Mouse (Mus musculus): ENCODE results near the gene Plpp1.

DNA sequence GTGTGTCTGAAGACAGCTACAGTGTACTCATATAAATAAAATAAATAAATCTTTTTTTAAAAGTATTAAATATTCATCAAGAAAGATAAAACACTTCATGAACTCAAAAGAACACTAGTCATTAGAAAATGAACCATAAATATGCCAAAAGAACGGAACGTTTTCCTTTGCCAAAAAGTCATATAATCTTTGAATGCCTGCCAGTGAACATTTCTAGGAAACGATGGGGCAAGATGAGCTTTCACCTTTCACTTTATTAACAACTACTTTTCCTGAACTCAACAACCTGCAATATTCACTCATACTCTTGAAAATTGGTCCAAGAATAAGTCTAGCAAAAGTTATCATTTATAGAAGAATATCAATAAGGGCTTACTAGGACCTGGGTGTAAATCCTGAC, 101.6 kb downstream of the Plpp1 start:
- TF ChIP-seq CTCF (IDR thresholded peaks at IDR 0.05; ENCODE audit: borderline replicate concordance, control insufficient read depth, extremely low read depth, insufficient read depth, low read length, poor library complexity) (no peak), POLR2A (IDR thresholded peaks at IDR 0.05; ENCODE audit: control insufficient read depth, extremely low read depth, insufficient read depth, low read length, poor library complexity) (no peak)
